Mouse (Mus musculus) megakaryocyte, embryonic 14.5 days (primary cell): Measurements from ENCODE around the gene Cxcr1.

ENCODE experiments used
- FLI1 ChIP-seq: IDR thresholded peaks from 2 replicates; pipeline ENCODE4 v1.6.1; 2012; ENCODE audit warnings: low read length, inconsistent platforms, mixed read lengths
- GATA1 ChIP-seq: IDR thresholded peaks from 3 replicates; pipeline ENCODE4 v1.6.1; 2012; ENCODE audit warnings: mixed read lengths, low read length, inconsistent platforms, borderline replicate concordance

GRCm38 (mm10) chr1:74195961-74196360, 1.5 kb upstream of the Cxcr1 start:
- TF ChIP-seq GATA1 (no peak), FLI1 (no peak)
